Mouse (Mus musculus) heart, embryonic 12.5 days (tissue): ENCODE results near the gene Sfxn1. TPM values are rescaled to one million over a fixed set of nuclear protein-coding genes. Genes with fewer than 3 reads are reported as not detected.

Experiments used
- ATAC-seq: fragments of 200-750 bp; cut with Nextera tagmentation; 2 replicates; pipeline ENCODE4 v1.8.0; 2017; ENCODE audit warnings: moderate TSS enrichment, moderate library complexity; ENCODE audit not compliant: insufficient number of reproducible peaks, low FRiP score
- H3K27ac ChIP-seq: fragments of 300-500 bp; sonication (generic); 2 replicates; pipeline ENCODE4 v1.5.1; 2016; ENCODE audit warnings: mild to moderate bottlenecking, moderate library complexity; ENCODE audit not compliant: poor library complexity, severe bottlenecking
- H3K27me3 ChIP-seq: fragments of 300-500 bp; sonication (generic); replicated peaks from 2 replicates; pipeline ENCODE4 v1.6.1; 2016; ENCODE audit warnings: mild to moderate bottlenecking, moderate library complexity
- H3K36me3 ChIP-seq: fragments of 300-500 bp; sonication (generic); 2 replicates; pipeline ENCODE4 v1.6.1; 2016; ENCODE audit warnings: mild to moderate bottlenecking, moderate library complexity
- H3K4me1 ChIP-seq: fragments of 300-500 bp; sonication (generic); replicated peaks from 2 replicates; pipeline ENCODE4 v1.6.1; 2016; ENCODE audit warnings: mild to moderate bottlenecking
- H3K4me2 ChIP-seq: fragments of 300-500 bp; sonication (generic); 2 replicates; pipeline ENCODE4 v1.6.1; 2016; ENCODE audit warnings: mild to moderate bottlenecking, moderate library complexity
- H3K4me3 ChIP-seq: fragments of 300-500 bp; sonication (generic); 2 replicates; pipeline ENCODE4 v1.5.1; 2016; ENCODE audit warnings: mild to moderate bottlenecking
- H3K9ac ChIP-seq: fragments of 300-500 bp; sonication (generic); 2 replicates; pipeline ENCODE4 v1.6.1; 2016; ENCODE audit warnings: mild to moderate bottlenecking, moderate library complexity
- H3K9me3 ChIP-seq: fragments of 300-500 bp; sonication (generic); replicated peaks from 2 replicates; pipeline ENCODE4 v1.6.1; 2016; ENCODE audit warnings: mild to moderate bottlenecking, moderate library complexity
- WGBS: fragments of 180-500 bp; shearing (Covaris S2); methylation state at CpG from one replicate; pipeline ENCODE4 v1.1.7; 2016; 5-methylcytosine and 5-hydroxymethylcytosine counted together
- polyA plus RNA-seq: library from polyadenylated mRNA; unstranded; fragments of >200 nt; fragmentation: Nextera tagmentation; extraction: Ambion mirVana; gene quantifications from 2 replicates; pipeline ENCODE4 v1.2.1, GENCODE M21; 2016

Gene Sfxn1
- polyA plus RNA-seq, 1 experiment from 2014 or later, result 26.4 TPM

DNA sequence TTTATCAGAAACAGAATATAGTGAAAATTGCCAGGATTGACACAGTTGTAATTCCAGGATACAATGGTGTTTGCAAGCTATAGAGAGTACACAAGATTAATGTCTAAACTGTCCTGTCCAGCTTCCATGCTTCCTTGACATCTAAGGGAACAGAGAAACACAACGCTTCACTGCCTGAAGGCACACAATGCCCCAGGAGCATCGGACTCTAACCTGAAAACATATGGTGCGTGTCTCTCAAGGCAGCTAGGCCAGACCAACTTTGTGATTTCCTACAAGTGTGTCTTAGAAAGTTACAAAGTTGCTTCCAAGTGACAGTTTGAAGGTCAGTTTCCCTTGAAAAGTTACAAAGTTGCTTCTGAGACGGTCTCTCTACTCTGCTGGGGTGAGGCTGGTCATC, 25.6 kb downstream of the Sfxn1 start:
- WGBS, result 96% methylated on average over 4 of the region's 4 CpGs
- H3K4me1 ChIP-seq, result peaks cover 20% of the 10 kb centered on the region
- ATAC-seq, result no peak
- H3K4me3 ChIP-seq, result no peak overlapping the region
- no peak overlapping the region for H3K27ac ChIP-seq
- H3K4me2 ChIP-seq, result no peak overlapping the region
- H3K36me3 ChIP-seq, result peaks cover 67% of the 10 kb centered on the region
- H3K9ac ChIP-seq, result no peak overlapping the region
- H3K9me3 ChIP-seq, result no peaks in the 10 kb centered on the region
- H3K27me3 ChIP-seq, result no peaks in the 10 kb centered on the region

DNA sequence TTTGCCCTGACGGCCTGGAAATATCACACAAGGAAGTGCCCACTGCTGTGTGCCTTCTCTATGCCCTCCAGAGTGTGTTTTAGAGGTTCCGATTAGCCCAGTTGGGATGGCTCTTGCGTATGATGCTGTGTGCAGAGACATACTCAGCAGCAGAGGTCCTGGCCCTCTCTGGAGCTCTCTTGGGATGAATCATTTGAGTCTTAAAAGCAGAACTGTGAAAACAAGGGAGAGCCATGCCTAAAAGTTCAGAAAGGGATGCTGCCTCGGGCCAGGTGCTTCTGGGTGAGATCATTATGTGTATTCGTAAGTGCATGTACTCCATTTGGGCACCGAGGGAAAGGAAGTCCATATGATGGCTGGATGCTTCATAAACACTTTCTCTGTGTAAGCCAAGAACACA, 26.1 kb downstream of the Sfxn1 start:
- no peak for ATAC-seq
- Histone ChIP-seq H3K9ac (no peak overlapping the region), H3K4me1 (peaks cover 20% of the 10 kb centered on the region), H3K27me3 (no peaks in the 10 kb centered on the region), H3K4me3 (no peak overlapping the region), H3K9me3 (no peaks in the 10 kb centered on the region), H3K27ac (no peak overlapping the region), H3K4me2 (no peak overlapping the region), H3K36me3 (peaks cover 65% of the 10 kb centered on the region)
- 89% methylated on average over 6 of the region's 6 CpGs for WGBS

DNA sequence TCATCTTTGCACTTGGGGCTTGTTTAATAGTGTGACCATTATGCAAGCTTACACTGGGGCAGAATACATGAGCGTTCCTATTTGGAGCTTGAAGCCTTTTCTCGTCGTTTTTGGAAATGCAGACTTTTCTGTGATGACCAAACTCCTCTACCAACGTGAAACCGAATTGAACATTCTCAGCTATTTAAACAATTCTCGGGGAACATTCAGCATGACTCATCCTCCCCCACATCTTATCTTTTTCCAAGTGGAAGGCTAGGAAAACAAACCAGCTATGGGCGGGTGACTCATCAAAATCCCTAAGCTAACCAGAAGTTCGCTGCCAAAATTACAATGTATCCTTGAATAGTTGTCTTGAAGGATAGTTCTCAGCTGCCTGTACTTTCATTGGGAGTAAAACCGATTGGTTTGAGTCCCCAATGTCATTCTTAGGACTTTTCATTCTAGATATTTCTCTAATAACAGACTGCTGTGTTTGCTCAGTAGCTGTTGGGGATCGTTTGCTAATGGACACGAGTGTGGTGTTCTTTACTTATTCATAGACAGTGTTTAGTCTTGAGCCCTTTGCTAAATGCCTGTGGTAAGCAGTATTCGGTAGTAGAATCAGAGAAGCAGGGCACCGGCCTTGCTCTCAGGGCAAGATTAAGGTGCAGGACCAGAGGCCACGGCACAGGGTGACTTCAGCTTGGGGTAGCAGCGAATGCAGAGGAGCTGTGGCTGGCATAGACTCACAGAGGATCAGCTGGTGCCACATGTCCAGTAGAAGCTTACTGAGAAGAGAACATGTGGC, 29.6 kb downstream of the Sfxn1 start:
- H3K9ac ChIP-seq, result no peak overlapping the region
- no peak overlapping the region for H3K27ac ChIP-seq
- H3K27me3 ChIP-seq, result no peaks in the 10 kb centered on the region
- H3K4me3 ChIP-seq, result no peak overlapping the region
- ATAC-seq, result no peak
- H3K36me3 ChIP-seq, result peaks cover 45% of the 10 kb centered on the region
- WGBS, result 57% methylated on average over 15 of the region's 15 CpGs
- no peaks in the 10 kb centered on the region for H3K9me3 ChIP-seq
- H3K4me1 ChIP-seq, result peaks cover 14% of the 10 kb centered on the region
- H3K4me2 ChIP-seq, result no peak overlapping the region

DNA sequence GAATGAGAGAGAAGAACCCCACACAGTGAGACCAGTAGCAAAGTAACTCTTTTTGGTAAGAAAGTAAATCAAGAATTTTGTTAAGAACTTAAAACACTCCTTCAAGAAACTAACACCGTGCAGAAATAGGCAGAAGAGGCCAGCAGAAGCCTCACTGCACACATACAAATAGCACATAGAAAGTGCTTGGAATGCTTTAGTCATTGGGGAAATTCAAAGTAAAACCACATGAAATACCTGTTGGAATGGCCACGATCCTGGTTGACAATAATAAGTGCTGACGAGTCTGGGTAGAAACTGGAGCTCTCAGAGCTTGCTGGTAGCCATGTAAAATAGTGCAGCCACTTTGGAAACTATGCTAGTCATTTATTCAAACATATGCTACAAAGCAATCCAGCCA, 30.4 kb downstream of the Sfxn1 start:
- H3K9me3 ChIP-seq, result no peaks in the 10 kb centered on the region
- peaks cover 14% of the 10 kb centered on the region for H3K4me1 ChIP-seq
- peaks cover 49% of the 10 kb centered on the region for H3K36me3 ChIP-seq
- no peak overlapping the region for H3K4me2 ChIP-seq
- no peak overlapping the region for H3K27ac ChIP-seq
- 92% methylated on average over 3 of the region's 3 CpGs for WGBS
- H3K4me3 ChIP-seq, result no peak overlapping the region
- no peaks in the 10 kb centered on the region for H3K27me3 ChIP-seq
- no peak overlapping the region for H3K9ac ChIP-seq
- no peak for ATAC-seq

DNA sequence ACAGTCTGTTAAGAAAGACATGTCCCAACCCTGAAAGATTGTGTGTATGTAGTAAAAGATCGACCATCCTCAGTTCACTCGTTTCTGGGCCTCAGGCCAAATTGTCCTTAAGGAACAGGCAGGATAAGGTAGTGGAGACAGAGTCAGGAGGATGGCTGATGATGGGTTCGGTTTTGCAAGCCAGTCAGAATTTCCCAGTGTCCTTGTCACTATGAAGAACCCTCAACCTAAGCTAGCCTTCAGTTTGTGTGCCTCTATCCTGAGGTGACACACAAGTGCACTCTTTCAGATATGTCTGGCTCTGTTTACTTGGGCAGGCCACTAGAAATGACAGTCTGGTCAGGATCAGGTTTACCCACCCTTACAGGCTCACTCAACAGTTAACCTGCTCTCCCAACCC, 31.6 kb downstream of the Sfxn1 start:
- 82% methylated on average over 3 of the region's 3 CpGs for WGBS
- Histone ChIP-seq H3K27ac (no peak overlapping the region), H3K9me3 (no peaks in the 10 kb centered on the region), H3K4me1 (peaks cover 14% of the 10 kb centered on the region), H3K9ac (no peak overlapping the region), H3K36me3 (peaks cover 47% of the 10 kb centered on the region), H3K4me3 (no peak overlapping the region), H3K4me2 (no peak overlapping the region), H3K27me3 (no peaks in the 10 kb centered on the region)
- no peak for ATAC-seq

DNA sequence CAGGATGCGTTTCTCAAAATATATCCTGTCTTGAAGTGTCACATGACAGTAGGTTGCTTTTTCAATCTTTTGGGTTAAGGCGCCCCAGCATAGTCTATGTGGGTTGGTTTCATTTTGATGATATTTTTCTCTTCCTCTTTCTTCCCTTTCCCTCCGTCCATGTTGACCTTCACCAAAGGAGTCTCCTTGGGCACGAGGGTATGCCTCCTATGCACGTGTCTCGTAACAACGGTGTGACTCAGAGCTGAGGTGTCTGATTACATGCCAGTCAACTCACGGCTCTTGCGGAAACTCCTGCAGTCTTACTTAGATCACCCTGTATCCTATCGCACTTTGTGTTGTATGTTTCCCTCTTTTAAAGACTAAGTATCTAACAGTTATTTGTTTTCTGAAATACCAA, 32.2 kb downstream of the Sfxn1 start:
- Histone ChIP-seq H3K9me3 (no peaks in the 10 kb centered on the region), H3K4me3 (no peak overlapping the region), H3K27ac (no peak overlapping the region), H3K9ac (no peak overlapping the region), H3K27me3 (no peaks in the 10 kb centered on the region), H3K4me1 (peaks cover 14% of the 10 kb centered on the region), H3K36me3 (peaks cover 45% of the 10 kb centered on the region), H3K4me2 (no peak overlapping the region)
- no peak for ATAC-seq
- WGBS, result 61% methylated on average over 10 of the region's 10 CpGs

DNA sequence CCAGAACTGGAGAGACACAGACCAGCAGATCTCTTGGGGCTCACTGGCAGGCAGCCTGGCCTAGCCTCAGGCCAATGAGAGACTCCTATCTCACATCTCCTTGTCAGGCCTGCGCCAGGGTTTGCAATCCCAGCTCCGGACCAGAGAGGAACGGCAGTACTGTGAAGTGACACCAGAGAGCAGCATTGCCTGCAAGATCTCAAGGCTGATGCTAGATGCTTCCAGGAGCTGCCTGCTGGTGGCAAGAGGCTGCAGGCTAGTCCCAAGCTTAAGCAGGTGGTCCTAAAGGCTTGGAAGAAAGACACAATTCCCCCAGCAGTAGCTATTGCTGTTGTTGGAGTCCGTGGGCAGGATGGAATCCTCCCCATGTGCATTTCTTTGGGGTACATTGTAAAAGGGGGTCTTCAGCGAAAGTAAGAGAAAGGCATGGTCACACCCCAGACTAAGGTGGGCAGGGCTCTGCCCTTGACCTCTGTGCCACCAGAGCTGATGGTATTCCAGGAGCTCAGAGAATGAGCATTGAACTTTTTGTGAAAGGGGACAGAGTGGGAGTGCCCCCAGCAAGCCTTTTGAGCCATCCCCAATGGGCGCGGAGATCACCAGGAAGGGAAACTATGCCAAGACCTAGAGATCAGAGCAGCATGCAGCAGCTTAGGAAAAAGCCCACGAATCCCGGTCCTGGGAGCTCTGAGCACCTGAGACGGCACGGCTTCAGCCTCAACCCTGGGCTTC, 42.3 kb downstream of the Sfxn1 start:
- WGBS, result 43% methylated on average over 11 of the region's 11 CpGs
- no peak overlapping the region for H3K4me2 ChIP-seq
- no peak for ATAC-seq
- no peak overlapping the region for H3K9ac ChIP-seq
- no peak overlapping the region for H3K27ac ChIP-seq
- H3K36me3 ChIP-seq, result no peaks in the 10 kb centered on the region
- peaks cover 5% of the 10 kb centered on the region for H3K9me3 ChIP-seq
- peaks cover 12% of the 10 kb centered on the region for H3K27me3 ChIP-seq
- no peak overlapping the region for H3K4me3 ChIP-seq
- no peaks in the 10 kb centered on the region for H3K4me1 ChIP-seq

DNA sequence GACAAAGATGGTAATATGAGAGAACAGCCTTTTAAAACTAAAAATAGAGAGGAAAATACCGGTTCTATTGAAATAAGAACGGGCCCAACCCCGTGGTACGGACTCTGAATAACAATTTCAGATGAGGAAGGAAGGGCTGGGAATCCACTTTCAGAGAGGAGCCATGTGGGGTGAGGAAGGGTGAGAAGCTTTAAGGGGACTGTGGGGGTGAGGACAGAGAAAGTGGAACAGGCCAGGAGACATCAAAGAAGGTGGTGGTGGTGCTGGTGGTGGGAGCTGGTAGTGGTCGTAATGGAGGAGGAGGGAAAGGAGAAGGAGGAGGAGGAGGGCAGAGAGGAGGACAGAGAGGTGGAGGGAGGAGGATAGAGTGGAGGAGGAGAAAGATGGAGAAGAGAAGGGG, 43.3 kb downstream of the Sfxn1 start:
- H3K27me3 ChIP-seq, result peaks cover 12% of the 10 kb centered on the region
- H3K9me3 ChIP-seq, result peaks cover 5% of the 10 kb centered on the region
- 60% methylated on average over 5 of the region's 5 CpGs for WGBS
- H3K4me3 ChIP-seq, result no peak overlapping the region
- H3K4me1 ChIP-seq, result no peaks in the 10 kb centered on the region
- ATAC-seq, result no peak
- H3K27ac ChIP-seq, result no peak overlapping the region
- no peaks in the 10 kb centered on the region for H3K36me3 ChIP-seq
- H3K9ac ChIP-seq, result no peak overlapping the region
- no peak overlapping the region for H3K4me2 ChIP-seq

DNA sequence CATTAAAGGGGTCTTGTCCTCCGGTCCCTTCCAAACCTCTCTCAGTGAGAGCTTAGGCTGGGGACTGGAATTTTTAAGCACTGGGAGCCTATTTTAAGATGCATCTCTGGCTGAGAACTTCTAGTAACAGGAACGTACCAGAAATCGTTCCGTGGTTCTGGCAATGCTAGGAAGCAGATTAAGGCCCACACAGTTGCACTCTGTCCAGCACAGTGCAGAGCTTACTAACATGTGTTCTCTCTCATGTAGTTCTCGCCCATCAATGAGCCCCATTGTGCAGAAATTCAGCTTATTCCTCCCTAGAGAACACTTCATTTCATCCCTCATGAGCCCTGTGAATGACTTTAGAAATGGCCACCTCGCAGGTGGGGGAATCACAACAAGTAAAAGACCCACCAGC, 44.1 kb downstream of the Sfxn1 start:
- WGBS, result 75% methylated on average over 6 of the region's 6 CpGs
- H3K4me2 ChIP-seq, result no peak overlapping the region
- H3K27ac ChIP-seq, result no peak overlapping the region
- H3K9ac ChIP-seq, result no peak overlapping the region
- H3K36me3 ChIP-seq, result no peaks in the 10 kb centered on the region
- H3K27me3 ChIP-seq, result peaks cover 12% of the 10 kb centered on the region
- no peak overlapping the region for H3K4me3 ChIP-seq
- H3K4me1 ChIP-seq, result no peaks in the 10 kb centered on the region
- H3K9me3 ChIP-seq, result peaks cover 5% of the 10 kb centered on the region
- no peak for ATAC-seq

DNA sequence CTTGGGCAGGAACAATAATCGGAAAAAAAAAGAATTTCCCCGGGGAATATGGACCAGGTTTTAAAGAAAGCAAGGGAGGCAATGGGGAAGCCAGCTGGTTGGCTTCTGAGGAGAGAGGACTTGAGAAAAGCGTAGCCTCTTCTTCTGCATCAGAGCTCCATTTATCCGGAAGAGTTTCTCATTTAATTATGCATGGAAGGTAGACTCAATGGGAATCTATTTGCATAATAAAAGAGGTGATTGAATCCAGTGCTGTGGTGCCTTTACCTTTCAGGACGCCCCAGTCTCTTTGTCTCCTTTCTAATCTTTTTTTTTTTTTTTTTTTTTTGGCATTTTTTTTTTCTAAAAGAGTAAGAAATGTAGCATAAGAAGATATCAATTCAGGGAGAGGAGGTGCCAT, 46.7 kb downstream of the Sfxn1 start:
- Histone ChIP-seq H3K27me3 (peaks cover 12% of the 10 kb centered on the region), H3K9me3 (peaks cover 8% of the 10 kb centered on the region), H3K4me3 (no peak overlapping the region), H3K27ac (no peak overlapping the region), H3K9ac (no peak overlapping the region), H3K4me2 (no peak overlapping the region), H3K36me3 (no peaks in the 10 kb centered on the region), H3K4me1 (no peaks in the 10 kb centered on the region)
- no peak for ATAC-seq
- WGBS, result 50% methylated on average over 5 of the region's 5 CpGs

DNA sequence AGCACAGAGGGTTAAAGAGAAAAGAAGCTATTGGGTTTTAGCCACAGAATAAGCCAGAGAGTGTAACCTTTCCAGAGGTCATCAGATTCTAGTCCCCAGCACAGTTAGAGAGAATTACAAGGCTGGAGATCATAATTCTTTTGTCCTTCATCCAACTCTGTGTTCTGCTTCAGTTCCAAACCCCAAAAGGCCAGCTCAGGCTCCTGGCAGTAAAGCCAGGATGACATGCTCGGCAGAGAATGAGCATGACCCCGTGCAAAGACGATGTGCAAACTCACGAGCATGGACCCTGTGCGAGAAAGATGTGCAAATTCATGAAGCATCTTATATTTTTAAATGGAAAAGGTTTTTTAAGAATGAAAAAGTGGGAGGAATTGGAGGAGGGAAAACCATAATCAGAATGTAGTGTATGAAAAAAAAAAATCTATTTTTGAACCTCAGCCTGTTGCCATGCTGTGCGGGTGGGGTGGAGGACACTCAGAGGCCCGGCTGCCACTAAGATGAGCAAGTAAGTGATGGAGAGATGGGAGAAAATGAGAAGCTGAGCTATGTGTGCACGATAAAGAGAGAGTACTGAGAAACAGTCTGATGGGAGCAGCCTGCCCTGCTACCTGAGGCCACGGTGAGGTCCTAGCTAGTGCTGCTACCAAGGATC, 66.2 kb downstream of the Sfxn1 start:
- Histone ChIP-seq H3K9me3 (peaks cover 5% of the 10 kb centered on the region), H3K4me2 (no peak overlapping the region), H3K4me1 (no peaks in the 10 kb centered on the region), H3K4me3 (no peak overlapping the region), H3K9ac (no peak overlapping the region), H3K27me3 (no peaks in the 10 kb centered on the region; the same call in 1 of the 2 replicates), H3K27ac (no peak overlapping the region), H3K36me3 (no peaks in the 10 kb centered on the region)
- no peak for ATAC-seq
- 81% methylated on average over 9 of the region's 9 CpGs for whole genome bisulfite sequencing
